Mouse (Mus musculus) ES-Bruce4 (cell line): ENCODE measurements at regions not wholly inside any gene's neighbourhood (a gene's known extent, or its start where the extent isn't known, plus 50 kb on each side); places are given as distances from the start of the nearest gene placed in this dataset.

Source experiments
- CTCF ChIP-seq: IDR thresholded peaks from one replicate; pipeline ENCODE4 v1.8.1; 2011; ENCODE audit warnings: low read depth, low read length
- EP300 ChIP-seq: IDR thresholded peaks from 2 replicates; pipeline ENCODE4 v1.6.1; 2011; ENCODE audit warnings: low read depth, low read length; ENCODE audit not compliant: insufficient read depth
- POLR2A ChIP-seq: IDR thresholded peaks from one replicate; pipeline ENCODE4 v1.8.1; 2011; ENCODE audit warnings: low read length; ENCODE audit not compliant: insufficient read depth

GRCm38 (mm10) chr16:30790036-30790435, 190.5 kb downstream of the Fam43a start:
- TF ChIP-seq EP300 (no peak), CTCF (no peak), POLR2A (no peak)
